Mouse (Mus musculus) kidney, postnatal 36 days (tissue): ENCODE results near the gene Ndufb7.

Experiments
- DNase-seq, 2 experiments: peaks; one replicate each; pipeline ENCODE4 v3.0.0; 2021 to 2022; ENCODE audit warnings: mixed read lengths in 2 of 2

Ndufb7 gene

DNA sequence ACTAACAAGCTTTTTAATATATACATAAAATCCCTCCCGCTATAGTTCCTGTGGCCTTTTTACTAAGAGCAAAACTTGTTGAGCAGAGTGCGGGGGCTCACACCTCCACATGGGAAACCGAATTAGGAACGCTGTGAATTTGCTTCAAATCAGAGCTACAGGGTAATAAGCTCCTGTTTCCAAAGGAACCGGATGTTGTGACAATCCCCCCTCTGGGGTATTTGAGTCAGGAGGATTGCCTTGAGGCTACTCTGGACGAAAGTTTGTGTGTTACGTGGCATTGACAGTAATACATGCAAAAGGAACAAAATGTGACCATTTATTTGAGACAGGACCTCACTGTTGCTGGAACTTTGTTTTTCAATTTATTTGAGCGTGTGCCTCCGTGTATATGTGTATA lies 42.6 kb downstream of the Ndufb7 start:
- no peak for DNase-seq

DNA sequence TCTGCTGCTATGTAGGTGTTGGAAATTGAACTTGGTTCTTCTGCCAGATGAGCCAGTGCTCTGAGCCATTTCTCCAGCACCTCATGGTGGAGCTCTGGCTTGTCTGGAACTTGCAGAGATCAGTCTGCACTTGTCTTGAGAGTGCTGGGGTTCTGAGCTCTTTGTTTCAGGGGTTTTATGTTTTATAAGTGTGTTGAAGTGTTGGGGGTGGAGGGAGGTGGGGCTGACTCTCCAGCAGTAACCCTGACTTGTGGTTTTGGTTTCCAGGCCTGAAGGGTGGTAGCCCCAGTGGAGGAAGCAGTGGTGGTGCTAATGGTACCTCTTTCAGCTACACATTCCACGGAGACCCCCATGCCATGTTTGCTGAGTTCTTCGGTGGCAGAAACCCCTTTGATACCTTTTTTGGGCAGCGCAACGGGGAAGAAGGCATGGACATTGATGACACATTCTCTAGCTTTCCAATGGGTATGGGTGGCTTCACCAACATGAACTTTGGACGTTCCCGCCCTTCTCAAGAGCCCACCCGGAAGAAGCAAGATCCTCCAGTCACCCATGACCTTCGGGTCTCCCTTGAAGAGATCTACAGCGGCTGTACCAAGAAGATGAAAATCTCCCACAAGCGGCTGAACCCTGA lies 43.2 kb downstream of the Ndufb7 start:
- no peak for DNase-seq

DNA sequence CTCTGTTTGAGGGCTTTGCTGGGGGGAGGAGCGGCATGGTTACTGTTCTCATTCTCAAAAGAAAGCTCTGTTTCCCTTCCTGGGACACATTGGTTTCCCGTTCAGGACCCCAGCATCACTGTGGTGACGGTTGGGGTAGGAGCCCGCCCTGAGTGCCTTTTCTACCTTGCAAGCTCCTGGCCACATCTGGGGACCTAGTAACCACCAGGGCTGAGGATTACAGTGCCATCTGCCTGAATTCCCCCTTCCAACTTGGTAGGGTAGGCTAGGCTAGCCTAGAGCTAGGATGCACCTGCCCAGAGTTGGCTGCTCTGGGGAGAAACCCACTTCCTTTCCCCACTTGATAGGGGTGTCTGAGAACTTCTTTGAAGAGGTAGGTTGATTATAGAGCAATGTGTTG lies 45.5 kb downstream of the Ndufb7 start:
- no peak for DNase-seq

DNA sequence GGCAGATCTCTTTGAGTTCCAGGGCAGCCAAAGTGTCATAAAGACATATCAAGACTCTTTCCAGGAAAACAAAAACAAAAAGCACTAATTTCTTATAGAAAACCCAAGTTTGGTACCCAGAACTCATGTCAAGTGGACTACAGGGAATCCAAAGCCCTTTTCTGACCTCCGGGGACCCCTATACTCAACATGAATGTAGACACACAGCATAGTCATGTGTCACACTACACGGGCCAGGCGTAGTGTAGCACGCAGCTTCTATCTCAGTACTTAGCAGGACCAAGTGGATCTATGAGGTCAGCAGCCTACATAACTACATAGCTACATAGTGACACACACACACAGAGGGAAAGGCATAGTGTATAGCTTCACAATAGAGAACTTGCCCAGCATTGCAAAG lies 47.2 kb downstream of the Ndufb7 start:
- DNase-seq: no peak

DNA sequence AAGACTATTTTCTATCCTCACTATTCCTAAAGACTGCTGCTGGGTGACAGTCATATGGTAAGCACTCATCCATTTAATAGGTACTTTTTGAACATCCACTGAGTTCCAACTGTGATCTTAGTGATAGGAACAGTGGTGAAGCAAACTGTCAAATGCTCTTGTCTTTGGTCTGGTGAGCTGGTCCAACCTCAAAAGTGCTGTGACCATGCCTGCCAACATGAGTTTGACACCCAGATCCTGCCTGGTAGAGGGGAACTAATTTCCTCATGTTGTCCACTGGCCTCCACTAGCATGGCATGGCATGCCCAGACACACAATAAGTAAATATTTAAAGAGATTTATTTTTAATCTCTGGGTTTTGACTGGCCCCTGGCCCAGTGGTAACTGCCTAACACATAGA lies 50.2 kb downstream of the Ndufb7 start:
- DNase-seq: no peak

DNA sequence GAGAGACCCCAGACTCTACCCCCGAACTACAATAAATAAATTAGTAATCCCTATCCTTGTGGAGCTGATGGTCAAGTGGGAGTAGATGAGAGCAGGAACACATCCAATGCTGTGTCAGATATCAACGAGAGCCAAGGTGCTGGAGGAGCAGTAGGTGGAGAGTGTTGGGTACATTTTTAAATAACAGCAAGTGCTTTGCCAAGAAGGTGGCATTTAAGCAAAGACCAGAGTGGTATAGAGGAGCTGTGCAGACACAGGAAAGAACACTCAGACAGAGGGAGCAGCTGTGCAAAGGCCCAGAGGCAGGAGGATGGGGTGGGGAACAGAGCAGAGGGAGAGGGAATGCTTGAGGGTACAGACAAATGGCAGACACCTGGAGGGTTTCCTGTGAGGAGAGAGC lies 50.6 kb downstream of the Ndufb7 start:
- DNase-seq: no peak

DNA sequence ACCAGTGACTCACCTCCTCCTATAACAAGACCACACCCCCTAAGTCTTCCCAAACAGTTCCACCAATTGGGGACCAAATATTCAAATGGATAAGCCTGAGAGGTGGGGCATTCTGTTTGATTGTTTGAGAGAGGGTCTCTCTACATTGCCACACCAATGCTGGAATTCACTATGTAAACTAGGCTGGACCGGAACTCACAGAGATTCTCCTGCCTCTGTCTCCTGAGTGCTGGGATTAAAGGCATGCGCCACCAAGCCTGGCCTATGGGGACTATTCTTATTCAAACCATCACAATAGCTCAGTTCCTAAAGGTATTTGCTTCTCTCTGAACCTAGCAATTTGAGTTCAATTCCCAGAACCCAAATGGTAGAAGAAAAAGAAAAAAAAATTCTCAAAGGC lies 52.1 kb downstream of the Ndufb7 start:
- DNase-seq: no peak

DNA sequence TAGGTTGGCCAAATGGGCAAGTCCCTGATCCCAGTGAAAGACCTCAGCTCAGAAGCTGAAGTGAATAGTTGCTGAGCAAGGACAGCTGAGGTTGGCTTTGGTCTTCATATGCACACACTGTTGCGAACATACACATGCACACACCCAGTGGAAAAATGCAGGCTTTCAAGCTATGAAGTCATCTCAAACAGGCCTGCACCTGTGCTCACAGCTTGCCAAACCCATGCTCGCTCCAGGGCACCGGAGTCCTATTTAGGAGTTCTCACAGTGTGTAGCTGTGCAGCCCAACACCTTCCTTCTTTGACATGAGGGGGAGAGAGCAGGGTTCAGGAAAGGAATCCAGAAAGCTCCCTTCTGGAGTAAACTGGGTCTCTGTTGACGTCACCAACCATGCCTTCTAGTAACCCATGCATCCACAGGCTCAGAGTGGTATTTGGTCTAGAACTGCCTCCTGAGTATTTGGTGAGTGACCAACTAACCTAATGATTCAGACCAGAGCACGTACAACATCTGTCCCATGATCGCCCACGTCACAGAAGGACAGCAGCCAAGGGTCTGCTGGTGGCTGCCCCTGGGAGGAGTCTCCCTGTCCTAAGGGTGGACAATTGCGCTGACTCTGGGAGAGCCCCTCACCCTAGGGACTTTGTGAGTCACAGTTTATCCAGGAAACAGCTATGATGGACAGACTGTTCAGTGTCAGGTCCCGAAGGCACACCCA lies 53.3 kb downstream of the Ndufb7 start:
- no peak for DNase-seq
